Mouse (Mus musculus) testis, adult 2 months (tissue): Measurements from ENCODE around the gene Gm10964.

Source experiments
- CTCF ChIP-seq: fragments of 200-500 bp; IDR thresholded peaks from 2 replicates; pipeline ENCODE4 v1.5.1; 2012; ENCODE audit warnings: low read depth, mild to moderate bottlenecking, inconsistent platforms, low read length, moderate library complexity; ENCODE audit not compliant: control insufficient read depth, insufficient read depth, insufficient replicate concordance
- POLR2A ChIP-seq: fragments of 200-500 bp; IDR thresholded peaks from 2 replicates; pipeline ENCODE4 v1.6.1; 2012; ENCODE audit warnings: low read depth, mild to moderate bottlenecking, inconsistent platforms, low read length, moderate library complexity; ENCODE audit not compliant: control insufficient read depth

DNA sequence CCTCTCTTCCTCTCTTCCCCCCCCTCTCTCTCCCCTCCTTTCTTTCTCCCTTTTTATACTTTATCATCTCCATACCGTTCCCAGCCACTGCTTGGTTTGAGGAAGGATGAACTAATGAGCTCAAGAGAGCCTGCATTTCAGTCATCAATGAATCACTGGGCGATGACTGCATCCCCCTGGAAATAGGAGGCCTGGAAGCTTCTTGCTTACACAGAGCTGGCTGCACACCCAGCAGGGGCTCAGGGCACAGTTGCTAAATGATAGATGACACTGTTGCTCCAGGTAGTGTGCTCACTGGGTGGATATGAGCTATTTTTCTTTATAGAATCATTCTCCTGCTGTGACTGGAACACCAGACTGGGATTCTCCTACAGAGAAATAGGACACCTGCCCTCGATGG lies 43.6 kb upstream of the Gm10964 start:
- TF ChIP-seq CTCF (no peak), POLR2A (no peak)
